Mouse (Mus musculus) ES-E14 (cell line): ENCODE results near the gene Sdk2.

Experiments used
- CHD2 ChIP-seq: IDR thresholded peaks from 2 replicates; pipeline ENCODE4 v1.6.1; 2014; ENCODE audit warnings: mild to moderate bottlenecking, low read depth, low read length, inconsistent platforms
- MAFK ChIP-seq: IDR thresholded peaks from 2 replicates; pipeline ENCODE4 v1.6.1; 2014; ENCODE audit warnings: mild to moderate bottlenecking, low read depth, low read length, inconsistent platforms; ENCODE audit not compliant: insufficient read depth
- ZC3H11A ChIP-seq: IDR thresholded peaks from 2 replicates; pipeline ENCODE4 v1.6.1; 2012; ENCODE audit warnings: low read depth, mild to moderate bottlenecking, inconsistent platforms, low read length, borderline replicate concordance
- ZNF384 ChIP-seq: IDR thresholded peaks from 2 replicates; pipeline ENCODE4 v1.6.1; 2012; ENCODE audit warnings: low read depth, low read length, inconsistent platforms

GRCm38 (mm10) chr11:114115077-114115476, 48.2 kb upstream of the Sdk2 start:
- TF ChIP-seq CHD2 = no peak
- no peak for TF ChIP-seq MAFK
- no peak for TF ChIP-seq ZNF384
- no peak for TF ChIP-seq ZC3H11A
